Mouse (Mus musculus): ENCODE measurements at regions not wholly inside any gene's neighbourhood (a gene's known extent, or its start where the extent isn't known, plus 50 kb on each side); places are given as distances from the start of the nearest gene placed in this dataset.

DNA sequence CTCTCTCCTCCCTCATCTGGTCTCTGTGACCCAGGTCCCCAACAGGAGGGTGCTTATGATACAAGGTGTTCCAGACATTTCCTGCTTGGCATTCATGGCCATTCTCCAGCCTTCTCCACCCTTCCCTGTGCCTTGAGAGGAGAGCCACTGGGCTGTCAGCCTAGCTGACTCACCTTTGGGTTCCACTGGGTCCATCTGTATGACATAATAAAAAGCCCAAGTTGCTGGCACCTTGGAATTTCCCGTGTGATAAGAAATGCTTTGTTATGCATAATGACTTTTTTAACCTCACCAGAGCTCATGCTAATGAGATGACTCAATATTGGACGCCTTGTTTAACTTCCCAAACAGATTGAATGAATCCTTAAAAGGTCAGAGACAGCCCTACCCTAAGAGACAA lies 236.2 kb downstream of the Fam43a start:
- Histone ChIP-seq H3K27me3 (ENCODE audit: insufficient read depth, low read length) (no peaks in the 10 kb centered on the region), H3K27ac (no peak overlapping the region), H3K4me2 (ENCODE audit: low read depth, low read length) (no peak overlapping the region), H3K9me3 (ENCODE audit: low read length) (0 out of 2 replicates have a peak, but pooled peaks cover 8% of the 10 kb centered on the region), H3K4me3 (ENCODE audit: low read length) (no peak overlapping the region), H3K36me3 (ENCODE audit: insufficient read depth, low read length) (no peaks in the 10 kb centered on the region), H3K4me1 (ENCODE audit: insufficient read depth, low read length) (no peaks in the 10 kb centered on the region), H3K9ac (replicated peaks; ENCODE audit: low read length) (no peak overlapping the region)
- ATAC-seq (no peak), DNase-seq (ENCODE audit: low spot score) (no peak)
- TF ChIP-seq CTCF (IDR thresholded peaks at IDR 0.05; ENCODE audit: low read depth), result no peak
- WGBS, result 40% methylated on average over 2 of the region's 2 CpGs

- ATAC-seq, result no peak
- Histone ChIP-seq H3K27ac (no peak overlapping the region), H3K4me2 (ENCODE audit: low read depth, low read length) (no peak overlapping the region), H3K36me3 (ENCODE audit: insufficient read depth, low read length) (no peaks in the 10 kb centered on the region), H3K9ac (replicated peaks; ENCODE audit: low read length) (no peak overlapping the region), H3K4me3 (ENCODE audit: low read length) (no peak overlapping the region), H3K27me3 (ENCODE audit: insufficient read depth, low read length) (no peaks in the 10 kb centered on the region), H3K4me1 (ENCODE audit: insufficient read depth, low read length) (no peaks in the 10 kb centered on the region), H3K9me3 (ENCODE audit: low read length) (0 out of 2 replicates have a peak, but pooled peaks cover 3% of the 10 kb centered on the region)
- WGBS, result 64% methylated on average over 2 of the region's 2 CpGs
- no peak for DNase-seq (ENCODE audit: low spot score)
- TF ChIP-seq CTCF (IDR thresholded peaks at IDR 0.05; ENCODE audit: low read depth), result no peak
These were observed 238.4 kb downstream of the Xxylt1 start for GRCm38 (mm10) chr16:30842831-30843230.

- Histone ChIP-seq H3K9me3 (ENCODE audit: low read length) (no peaks in the 10 kb centered on the region), H3K4me2 (ENCODE audit: low read depth, low read length) (no peak overlapping the region), H3K36me3 (ENCODE audit: insufficient read depth, low read length) (no peaks in the 10 kb centered on the region), H3K27ac (no peak overlapping the region), H3K4me1 (ENCODE audit: insufficient read depth, low read length) (no peaks in the 10 kb centered on the region), H3K27me3 (ENCODE audit: insufficient read depth, low read length) (no peaks in the 10 kb centered on the region), H3K9ac (replicated peaks; ENCODE audit: low read length) (no peak overlapping the region), H3K4me3 (ENCODE audit: low read length) (no peak overlapping the region)
- 69% methylated on average over 1 of the region's 1 CpGs for WGBS
- no peak for TF ChIP-seq CTCF (IDR thresholded peaks at IDR 0.05; ENCODE audit: low read depth)
- ATAC-seq (no peak), DNase-seq (ENCODE audit: low spot score) (no peak)
These were observed 228.6 kb downstream of the Xxylt1 start for GRCm38 (mm10) chr16:30852595-30852994.

DNA sequence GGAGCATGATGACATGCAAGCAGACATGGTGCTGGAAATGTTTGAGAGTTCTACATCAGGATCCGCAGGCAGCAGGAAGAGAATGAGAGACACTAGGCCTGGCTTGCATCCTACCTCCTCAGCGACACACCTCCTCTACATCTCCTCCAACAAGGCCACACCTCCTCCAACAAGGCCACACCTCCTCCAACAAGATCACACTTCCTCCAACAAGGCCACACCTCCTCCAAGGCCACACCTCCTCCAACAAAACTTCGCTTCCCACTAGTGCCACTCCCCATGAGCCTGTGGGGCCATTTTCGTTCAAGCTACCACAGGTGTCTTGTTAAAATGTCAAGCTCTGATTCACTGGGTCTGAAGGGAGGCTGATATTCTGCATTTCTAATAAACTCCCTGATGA lies 226.5 kb downstream of the Xxylt1 start:
- Histone ChIP-seq H3K4me3 (ENCODE audit: low read length) (no peak overlapping the region), H3K9ac (replicated peaks; ENCODE audit: low read length) (no peak overlapping the region), H3K36me3 (ENCODE audit: insufficient read depth, low read length) (no peaks in the 10 kb centered on the region), H3K4me2 (ENCODE audit: low read depth, low read length) (no peak overlapping the region), H3K27me3 (ENCODE audit: insufficient read depth, low read length) (no peaks in the 10 kb centered on the region), H3K9me3 (ENCODE audit: low read length) (no peaks in the 10 kb centered on the region), H3K27ac (no peak overlapping the region), H3K4me1 (ENCODE audit: insufficient read depth, low read length) (no peaks in the 10 kb centered on the region)
- TF ChIP-seq CTCF (IDR thresholded peaks at IDR 0.05; ENCODE audit: low read depth), result no peak
- WGBS, result 79% methylated on average over 4 of the region's 4 CpGs
- DNase-seq (ENCODE audit: low spot score) (no peak), ATAC-seq (no peak)

DNA sequence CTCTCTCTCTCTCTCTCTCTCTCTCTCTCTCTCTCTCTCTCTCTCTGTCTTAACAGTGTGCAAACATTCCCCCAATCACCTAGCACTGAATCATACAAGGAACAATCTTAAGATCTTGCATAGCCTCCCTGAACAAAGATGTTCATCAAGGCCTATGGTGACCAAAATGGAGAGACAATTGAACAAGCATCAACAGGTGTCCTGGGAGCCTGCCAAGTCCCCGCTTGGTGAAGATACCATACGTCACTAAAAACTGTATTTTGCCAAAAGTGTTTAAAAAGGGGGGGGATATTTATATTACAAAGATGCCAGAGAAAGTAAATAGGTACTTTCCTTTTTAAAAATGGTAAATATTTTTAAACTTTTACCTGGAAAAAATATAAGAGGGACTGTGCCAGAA lies 223.6 kb downstream of the Xxylt1 start:
- Histone ChIP-seq H3K4me1 (ENCODE audit: insufficient read depth, low read length) (no peaks in the 10 kb centered on the region), H3K36me3 (ENCODE audit: insufficient read depth, low read length) (no peaks in the 10 kb centered on the region), H3K4me2 (ENCODE audit: low read depth, low read length) (no peak overlapping the region), H3K9me3 (ENCODE audit: low read length) (no peaks in the 10 kb centered on the region), H3K4me3 (ENCODE audit: low read length) (no peak overlapping the region), H3K9ac (replicated peaks; ENCODE audit: low read length) (no peak overlapping the region), H3K27me3 (ENCODE audit: insufficient read depth, low read length) (no peaks in the 10 kb centered on the region), H3K27ac (no peak overlapping the region)
- ATAC-seq (no peak), DNase-seq (ENCODE audit: low spot score) (no peak)
- 59% methylated on average over 2 of the region's 2 CpGs for WGBS
- no peak for TF ChIP-seq CTCF (IDR thresholded peaks at IDR 0.05; ENCODE audit: low read depth)

- ATAC-seq (no peak), DNase-seq (ENCODE audit: low spot score) (no peak)
- H3K9ac ChIP-seq (replicated peaks; ENCODE audit: low read length), result no peak overlapping the region
- H3K27me3 ChIP-seq (ENCODE audit: insufficient read depth, low read length), result no peaks in the 10 kb centered on the region
- 0 out of 2 replicates have a peak, but pooled peaks cover 3% of the 10 kb centered on the region for H3K4me1 ChIP-seq (ENCODE audit: insufficient read depth, low read length)
- H3K27ac ChIP-seq, result no peak overlapping the region
- H3K4me3 ChIP-seq (ENCODE audit: low read length), result no peak overlapping the region
- no peak for TF ChIP-seq CTCF (IDR thresholded peaks at IDR 0.05; ENCODE audit: low read depth)
- H3K36me3 ChIP-seq (ENCODE audit: insufficient read depth, low read length), result no peaks in the 10 kb centered on the region
- H3K4me2 ChIP-seq (ENCODE audit: low read depth, low read length), result no peak overlapping the region
- 95% methylated on average over 7 of the region's 7 CpGs for WGBS
- H3K9me3 ChIP-seq (ENCODE audit: low read length), result no peaks in the 10 kb centered on the region
These were observed 211.9 kb downstream of the Xxylt1 start for GRCm38 (mm10) chr16:30869136-30869909.

DNA sequence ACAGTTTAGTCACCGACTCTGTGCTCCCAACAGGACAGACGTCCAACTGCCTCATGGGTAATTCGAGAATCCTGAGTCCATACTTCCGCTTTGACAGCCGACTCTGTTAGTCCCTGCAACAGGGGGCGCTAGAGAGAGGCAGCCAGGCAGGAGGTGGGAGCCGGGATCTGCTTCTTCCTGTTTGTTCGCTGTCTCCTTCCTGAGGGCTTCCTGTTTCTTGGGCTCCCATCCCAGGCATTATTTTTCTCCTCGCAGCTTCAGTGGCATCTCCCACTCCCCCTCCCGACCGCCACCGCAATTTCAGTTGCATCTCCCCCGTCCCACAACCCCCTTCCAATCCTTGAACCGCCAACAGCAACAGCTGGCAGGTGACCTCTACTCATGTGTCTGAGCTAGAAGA lies 211.1 kb downstream of the Xxylt1 start:
- ATAC-seq (no peak), DNase-seq (ENCODE audit: low spot score) (peak; percentile 15)
- Histone ChIP-seq H3K9ac (replicated peaks; ENCODE audit: low read length) (no peak overlapping the region), H3K4me1 (ENCODE audit: insufficient read depth, low read length) (0 out of 2 replicates have a peak, but pooled peaks cover 3% of the 10 kb centered on the region), H3K36me3 (ENCODE audit: insufficient read depth, low read length) (no peaks in the 10 kb centered on the region), H3K4me3 (ENCODE audit: low read length) (no peak overlapping the region), H3K4me2 (ENCODE audit: low read depth, low read length) (no peak overlapping the region), H3K27ac (no peak overlapping the region), H3K9me3 (ENCODE audit: low read length) (no peaks in the 10 kb centered on the region), H3K27me3 (ENCODE audit: insufficient read depth, low read length) (no peaks in the 10 kb centered on the region)
- 82% methylated on average over 14 of the region's 14 CpGs for WGBS
- peak; percentile 48 for TF ChIP-seq CTCF (IDR thresholded peaks at IDR 0.05; ENCODE audit: low read depth)

All from hindbrain, postnatal 0 days (tissue).